Mouse (Mus musculus): ENCODE measurements around the gene Nudt1. TPM values are rescaled to one million over a fixed set of nuclear protein-coding genes. Genes with fewer than 3 reads are reported as not detected.

The Nudt1 gene
- polyA plus RNA-seq (2015; fragmentation: Nextera tagmentation; extraction: Ambion mirVana), result 21.5 and 27.0 TPM in 2 replicates

DNA sequence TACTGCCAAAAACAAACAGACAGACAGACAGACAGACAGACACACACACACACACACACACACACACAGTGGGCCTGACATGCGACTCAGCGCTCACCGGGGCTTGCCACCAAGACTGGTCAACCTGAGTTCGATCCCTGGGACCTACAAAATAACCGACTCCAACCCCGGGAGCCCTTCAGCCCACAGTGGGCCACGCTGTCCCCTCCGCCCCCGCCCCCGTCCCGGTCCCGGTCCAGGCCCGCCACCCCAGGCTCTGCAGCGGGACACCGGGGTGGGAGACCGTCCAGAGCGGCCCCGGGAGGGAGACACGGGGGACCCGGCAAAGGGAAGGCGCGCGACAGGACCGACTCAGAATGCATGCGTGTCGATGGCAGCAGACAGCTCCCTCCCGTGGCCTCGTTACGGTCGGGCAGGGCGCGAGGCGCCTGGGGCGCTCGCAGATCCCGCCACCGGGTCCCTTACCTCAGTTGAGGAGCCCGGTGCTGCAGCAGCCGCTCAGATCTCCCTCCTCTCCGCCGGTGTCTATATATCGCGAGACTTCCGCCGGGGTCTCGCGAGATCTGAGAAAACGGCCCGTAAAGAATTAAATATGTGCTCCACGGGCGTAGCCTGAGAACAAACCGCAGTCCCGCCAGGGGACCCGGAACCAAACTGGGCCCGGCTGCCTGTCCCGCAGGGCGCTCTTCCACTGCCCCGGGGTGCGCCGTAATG, at the start of gene Nudt1, which contains the start of gene Mad1l1:
Gene Nudt1, plus strand, starts transcription at position 615 of the 714 bp plus-strand sequence.
Gene Mad1l1, minus strand, starts transcription at position 511 of the 714 bp plus-strand sequence.
- under 1% methylated on average over 60 of the region's 60 CpGs for WGBS
- H3K27ac ChIP-seq (ENCODE audit: low read depth, low read length), result peak within 1 kb of the TSS; percentile 73
- H3K36me3 ChIP-seq (ENCODE audit: control insufficient read depth, insufficient read depth, low read length), result no peaks in the 10 kb centered on the region
- H3K27me3 ChIP-seq (replicated peaks; ENCODE audit: control insufficient read depth, insufficient read depth, low read length), result no peaks in the 10 kb centered on the region
- H3K4me1 ChIP-seq (ENCODE audit: control insufficient read depth, insufficient read depth, low read depth, low read length), result peaks cover 8% of the 10 kb centered on the region
- H3K4me3 ChIP-seq (ENCODE audit: low read length), result peak within 1 kb of the TSS; percentile 62
- peak within 1 kb of the TSS; percentile 80 for H3K4me2 ChIP-seq (ENCODE audit: low read length)
- no peaks in the 10 kb centered on the region for H3K9me3 ChIP-seq (ENCODE audit: control insufficient read depth, low read length)
- ATAC-seq, result peak; percentile 94
- H3K9ac ChIP-seq (ENCODE audit: low read depth, low read length), result peak within 1 kb of the TSS; percentile 86

DNA sequence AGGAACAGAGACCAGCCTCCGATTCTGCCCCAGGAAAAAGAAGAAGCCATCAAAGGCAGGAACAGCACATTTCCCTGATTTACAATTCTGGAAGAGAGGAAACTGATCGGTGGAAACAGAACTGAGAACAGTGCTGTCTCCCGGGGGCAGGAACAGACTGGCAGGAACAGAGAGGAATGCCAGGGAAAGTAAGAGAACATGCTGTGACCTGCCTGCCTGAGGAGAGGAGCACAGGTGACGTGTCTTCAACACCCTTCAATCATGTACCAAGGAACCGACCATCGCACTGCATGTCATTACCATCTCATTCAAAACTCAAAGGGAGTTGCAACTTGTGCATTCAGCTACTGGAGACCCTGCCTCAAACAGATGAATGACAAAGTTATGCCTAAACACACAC, 44.7 kb upstream of the Nudt1 start:
- Histone ChIP-seq H3K9ac (ENCODE audit: low read depth, low read length) (no peak overlapping the region), H3K4me3 (ENCODE audit: low read length) (no peak overlapping the region), H3K27me3 (replicated peaks; ENCODE audit: control insufficient read depth, insufficient read depth, low read length) (no peaks in the 10 kb centered on the region), H3K36me3 (ENCODE audit: control insufficient read depth, insufficient read depth, low read length) (no peaks in the 10 kb centered on the region), H3K27ac (ENCODE audit: low read depth, low read length) (no peak overlapping the region), H3K4me2 (ENCODE audit: low read length) (no peak overlapping the region), H3K4me1 (ENCODE audit: control insufficient read depth, insufficient read depth, low read depth, low read length) (no peaks in the 10 kb centered on the region), H3K9me3 (ENCODE audit: control insufficient read depth, low read length) (no peaks in the 10 kb centered on the region)
- no peak for ATAC-seq
- 76% methylated on average over 6 of the region's 6 CpGs for WGBS

- peaks cover 4% of the 10 kb centered on the region; the same call in 1 of the 2 replicates for H3K4me1 ChIP-seq (ENCODE audit: control insufficient read depth, insufficient read depth, low read depth, low read length)
- no peaks in the 10 kb centered on the region for H3K36me3 ChIP-seq (ENCODE audit: control insufficient read depth, insufficient read depth, low read length)
- no peak for ATAC-seq
- H3K27me3 ChIP-seq (replicated peaks; ENCODE audit: control insufficient read depth, insufficient read depth, low read length), result no peaks in the 10 kb centered on the region
- no peak overlapping the region for H3K27ac ChIP-seq (ENCODE audit: low read depth, low read length)
- 61% methylated on average over 9 of the region's 9 CpGs for WGBS
- no peak overlapping the region for H3K4me2 ChIP-seq (ENCODE audit: low read length)
- no peak overlapping the region for H3K4me3 ChIP-seq (ENCODE audit: low read length)
- H3K9me3 ChIP-seq (ENCODE audit: control insufficient read depth, low read length), result no peaks in the 10 kb centered on the region
- H3K9ac ChIP-seq (ENCODE audit: low read depth, low read length), result no peak overlapping the region
Observed at GRCm38 (mm10) chr5:140280205-140280604, 41.3 kb upstream of the Nudt1 start.

- Histone ChIP-seq H3K27me3 (replicated peaks; ENCODE audit: control insufficient read depth, insufficient read depth, low read length) (no peaks in the 10 kb centered on the region), H3K36me3 (ENCODE audit: control insufficient read depth, insufficient read depth, low read length) (no peaks in the 10 kb centered on the region), H3K4me2 (ENCODE audit: low read length) (no peak overlapping the region), H3K4me1 (ENCODE audit: control insufficient read depth, insufficient read depth, low read depth, low read length) (peaks cover 4% of the 10 kb centered on the region; the same call in 1 of the 2 replicates), H3K27ac (ENCODE audit: low read depth, low read length) (no peak overlapping the region), H3K4me3 (ENCODE audit: low read length) (no peak overlapping the region), H3K9me3 (ENCODE audit: control insufficient read depth, low read length) (no peaks in the 10 kb centered on the region), H3K9ac (ENCODE audit: low read depth, low read length) (no peak overlapping the region)
- peak; percentile 63; the same call in 1 of the 2 replicates for ATAC-seq
- 65% methylated on average over 8 of the region's 8 CpGs for WGBS
Observed at GRCm38 (mm10) chr5:140282376-140282775, 39.1 kb upstream of the Nudt1 start.

- Histone ChIP-seq H3K36me3 (ENCODE audit: control insufficient read depth, insufficient read depth, low read length) (no peaks in the 10 kb centered on the region), H3K4me3 (ENCODE audit: low read length) (no peak overlapping the region), H3K27ac (ENCODE audit: low read depth, low read length) (no peak overlapping the region), H3K4me1 (ENCODE audit: control insufficient read depth, insufficient read depth, low read depth, low read length) (peaks cover 4% of the 10 kb centered on the region; the same call in 1 of the 2 replicates), H3K9ac (ENCODE audit: low read depth, low read length) (no peak overlapping the region), H3K9me3 (ENCODE audit: control insufficient read depth, low read length) (no peaks in the 10 kb centered on the region), H3K27me3 (replicated peaks; ENCODE audit: control insufficient read depth, insufficient read depth, low read length) (no peaks in the 10 kb centered on the region), H3K4me2 (ENCODE audit: low read length) (no peak overlapping the region)
- ATAC-seq, result no peak
- 97% methylated on average over 3 of the region's 3 CpGs for WGBS
Observed at GRCm38 (mm10) chr5:140282900-140283299, 38.6 kb upstream of the Nudt1 start.

DNA sequence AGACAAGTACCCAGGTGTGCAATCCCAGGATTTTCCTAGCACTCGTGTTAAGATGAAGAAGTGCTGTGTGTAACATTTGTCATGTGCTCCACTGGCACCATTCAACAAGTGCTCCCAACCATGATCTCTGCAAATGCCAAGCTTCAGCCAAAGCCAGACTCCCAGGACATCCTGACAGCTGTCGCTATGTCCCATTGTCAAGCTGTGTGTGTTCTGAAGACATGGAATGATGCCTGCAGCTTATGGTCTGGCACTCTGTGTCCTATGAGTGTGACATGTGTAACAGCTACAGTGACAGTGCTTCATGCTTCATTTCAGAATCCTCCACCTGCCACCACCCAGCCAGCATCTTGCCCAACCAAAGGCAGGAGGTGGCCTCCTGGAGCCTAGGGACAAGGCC, 37.4 kb upstream of the Nudt1 start:
- H3K9ac ChIP-seq (ENCODE audit: low read depth, low read length), result no peak overlapping the region
- 76% methylated on average over 2 of the region's 2 CpGs for WGBS
- no peak for ATAC-seq

GRCm38 (mm10) chr5:140284761-140285160, 36.7 kb upstream of the Nudt1 start:
- no peak overlapping the region for H3K9ac ChIP-seq (ENCODE audit: low read depth, low read length)
- H3K27ac ChIP-seq (ENCODE audit: low read depth, low read length), result no peak overlapping the region
- no peaks in the 10 kb centered on the region for H3K27me3 ChIP-seq (replicated peaks; ENCODE audit: control insufficient read depth, insufficient read depth, low read length)
- no peaks in the 10 kb centered on the region for H3K9me3 ChIP-seq (ENCODE audit: control insufficient read depth, low read length)
- H3K4me3 ChIP-seq (ENCODE audit: low read length), result no peak overlapping the region
- no peak overlapping the region for H3K4me2 ChIP-seq (ENCODE audit: low read length)
- no peak for ATAC-seq
- peaks cover 4% of the 10 kb centered on the region; the same call in 1 of the 2 replicates for H3K4me1 ChIP-seq (ENCODE audit: control insufficient read depth, insufficient read depth, low read depth, low read length)
- 80% methylated on average over 2 of the region's 2 CpGs for WGBS
- H3K36me3 ChIP-seq (ENCODE audit: control insufficient read depth, insufficient read depth, low read length), result 0 out of 2 replicates have a peak, but pooled peaks cover 2% of the 10 kb centered on the region

More for the DNA sequence above, 37.4 kb upstream of the Nudt1 start:
- Histone ChIP-seq H3K9me3 (ENCODE audit: control insufficient read depth, low read length) (no peaks in the 10 kb centered on the region), H3K4me2 (ENCODE audit: low read length) (no peak overlapping the region), H3K4me1 (ENCODE audit: control insufficient read depth, insufficient read depth, low read depth, low read length) (peaks cover 4% of the 10 kb centered on the region; the same call in 1 of the 2 replicates), H3K36me3 (ENCODE audit: control insufficient read depth, insufficient read depth, low read length) (no peaks in the 10 kb centered on the region), H3K27me3 (replicated peaks; ENCODE audit: control insufficient read depth, insufficient read depth, low read length) (no peaks in the 10 kb centered on the region), H3K4me3 (ENCODE audit: low read length) (no peak overlapping the region), H3K27ac (ENCODE audit: low read depth, low read length) (no peak overlapping the region)

- H3K4me3 ChIP-seq (ENCODE audit: low read length), result no peak overlapping the region
- peak; percentile 71 for ATAC-seq
- peaks cover 3% of the 10 kb centered on the region; the same call in 1 of the 2 replicates for H3K36me3 ChIP-seq (ENCODE audit: control insufficient read depth, insufficient read depth, low read length)
- no peak overlapping the region for H3K4me2 ChIP-seq (ENCODE audit: low read length)
- no peaks in the 10 kb centered on the region for H3K4me1 ChIP-seq (ENCODE audit: control insufficient read depth, insufficient read depth, low read depth, low read length)
- H3K9ac ChIP-seq (ENCODE audit: low read depth, low read length), result no peak overlapping the region
- H3K9me3 ChIP-seq (ENCODE audit: control insufficient read depth, low read length), result no peaks in the 10 kb centered on the region
- 83% methylated on average over 3 of the region's 3 CpGs for WGBS
- no peaks in the 10 kb centered on the region for H3K27me3 ChIP-seq (replicated peaks; ENCODE audit: control insufficient read depth, insufficient read depth, low read length)
- H3K27ac ChIP-seq (ENCODE audit: low read depth, low read length), result no peak overlapping the region
Observed at GRCm38 (mm10) chr5:140288287-140288686, 33.2 kb upstream of the Nudt1 start.

DNA sequence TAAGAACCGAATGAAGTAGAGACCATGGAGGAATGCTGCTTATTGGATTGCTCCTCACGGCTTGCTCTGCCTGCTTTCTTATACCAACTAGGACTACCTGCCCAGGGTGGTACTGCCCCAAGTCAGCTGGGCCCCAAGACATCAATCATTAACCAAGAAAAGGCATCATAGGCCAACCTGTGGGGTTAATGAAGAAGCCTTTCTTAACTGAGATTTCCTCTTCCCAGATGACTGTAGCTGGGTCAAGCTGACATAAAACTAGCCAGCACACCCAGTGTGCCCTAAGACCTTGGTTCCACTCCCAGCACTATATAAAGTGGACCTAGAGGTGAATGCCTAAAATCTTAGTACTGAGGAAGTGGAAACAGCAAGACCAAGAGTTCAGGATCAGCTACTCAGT, 32.3 kb upstream of the Nudt1 start:
- Histone ChIP-seq H3K9me3 (ENCODE audit: control insufficient read depth, low read length) (no peaks in the 10 kb centered on the region), H3K4me1 (ENCODE audit: control insufficient read depth, insufficient read depth, low read depth, low read length) (no peaks in the 10 kb centered on the region), H3K36me3 (ENCODE audit: control insufficient read depth, insufficient read depth, low read length) (peaks cover 4% of the 10 kb centered on the region; the same call in 1 of the 2 replicates), H3K27ac (ENCODE audit: low read depth, low read length) (no peak overlapping the region), H3K27me3 (replicated peaks; ENCODE audit: control insufficient read depth, insufficient read depth, low read length) (no peaks in the 10 kb centered on the region), H3K4me3 (ENCODE audit: low read length) (no peak overlapping the region), H3K4me2 (ENCODE audit: low read length) (no peak overlapping the region), H3K9ac (ENCODE audit: low read depth, low read length) (no peak overlapping the region)
- 96% methylated on average over 2 of the region's 2 CpGs for WGBS
- ATAC-seq, result no peak
